Mouse (Mus musculus): ENCODE measurements at regions not wholly inside any gene's neighbourhood (a gene's known extent, or its start where the extent isn't known, plus 50 kb on each side); places are given as distances from the start of the nearest gene placed in this dataset.
A peak's percentile ranks its signal among the peaks of the same experiment; 100 is the strongest.

DNA sequence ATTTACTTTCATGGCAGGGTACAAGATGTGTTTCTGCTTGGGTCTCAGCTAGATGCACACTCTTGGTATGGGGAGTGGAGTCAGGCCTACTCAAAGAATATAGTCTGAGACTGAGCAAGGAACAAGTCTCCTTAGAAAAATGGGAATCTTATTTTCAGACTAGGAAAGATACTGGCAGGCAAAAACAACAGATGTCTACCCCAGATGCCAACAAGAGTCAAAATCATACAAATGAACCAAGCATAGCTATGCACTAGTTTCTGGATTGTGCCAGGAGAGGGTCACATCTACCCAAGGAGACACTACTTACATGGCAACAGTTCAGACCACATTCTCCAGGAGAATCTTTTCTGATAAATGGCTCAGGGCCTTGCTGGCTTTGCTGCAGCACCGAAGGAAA, 300.9 kb upstream of the Camk1g start:
- Histone ChIP-seq H3K4me3 (ENCODE audit: low read depth, low read length) (no peak overlapping the region), H3K9ac (ENCODE audit: low read length) (no peak overlapping the region), H3K4me1 (replicated peaks; ENCODE audit: control insufficient read depth, insufficient read depth, low read length) (no peaks in the 10 kb centered on the region), H3K36me3 (ENCODE audit: control insufficient read depth, insufficient read depth, low read length) (no peaks in the 10 kb centered on the region), H3K4me2 (ENCODE audit: low read depth, low read length, severe bottlenecking) (no peak overlapping the region), H3K9me3 (ENCODE audit: control insufficient read depth, low read length) (no peaks in the 10 kb centered on the region; the same call in 1 of the 2 replicates), H3K27me3 (ENCODE audit: control insufficient read depth, insufficient read depth, low read length) (no peaks in the 10 kb centered on the region), H3K27ac (ENCODE audit: low read depth, low read length) (no peak overlapping the region)
- ATAC-seq (replicated peaks; ENCODE audit: low FRiP score) (no peak), DNase-seq (ENCODE audit: low spot score) (no peak)
- 90% methylated on average over 1 of the region's 1 CpGs for WGBS

DNA sequence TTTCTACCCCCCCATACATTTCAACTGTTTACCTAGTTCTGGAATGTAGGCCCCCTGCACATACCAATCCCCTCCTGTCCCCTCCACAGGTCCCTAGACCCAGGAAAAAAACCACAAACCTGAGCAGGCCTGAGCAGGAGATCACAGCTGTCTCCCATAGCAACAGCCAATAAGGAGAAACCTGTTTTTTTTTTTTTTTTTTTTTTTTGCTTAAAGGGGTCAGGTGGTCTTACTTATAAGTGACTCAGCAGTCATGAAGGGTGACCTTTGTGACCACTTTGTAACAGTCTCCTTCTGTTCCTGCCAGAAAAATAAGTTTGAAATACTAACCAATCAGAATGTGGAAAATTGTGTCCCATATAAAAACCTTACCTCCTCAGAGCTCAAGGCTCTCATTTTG, 299.9 kb upstream of the Camk1g start:
- no peak for DNase-seq (ENCODE audit: low spot score)
- Histone ChIP-seq H3K4me3 (ENCODE audit: low read depth, low read length) (no peak overlapping the region), H3K4me2 (ENCODE audit: low read depth, low read length, severe bottlenecking) (no peak overlapping the region), H3K4me1 (replicated peaks; ENCODE audit: control insufficient read depth, insufficient read depth, low read length) (0 out of 2 replicates have a peak, but pooled peaks cover 4% of the 10 kb centered on the region), H3K27me3 (ENCODE audit: control insufficient read depth, insufficient read depth, low read length) (no peaks in the 10 kb centered on the region), H3K9me3 (ENCODE audit: control insufficient read depth, low read length) (no peaks in the 10 kb centered on the region; the same call in 1 of the 2 replicates), H3K27ac (ENCODE audit: low read depth, low read length) (no peak overlapping the region), H3K9ac (ENCODE audit: low read length) (no peak overlapping the region), H3K36me3 (ENCODE audit: control insufficient read depth, insufficient read depth, low read length) (no peaks in the 10 kb centered on the region)
- ATAC-seq (replicated peaks; ENCODE audit: low FRiP score): no peak

- Histone ChIP-seq H3K36me3 (ENCODE audit: control insufficient read depth, insufficient read depth, low read length) (no peaks in the 10 kb centered on the region), H3K4me2 (ENCODE audit: low read depth, low read length, severe bottlenecking) (no peak overlapping the region), H3K4me1 (replicated peaks; ENCODE audit: control insufficient read depth, insufficient read depth, low read length) (0 out of 2 replicates have a peak, but pooled peaks cover 5% of the 10 kb centered on the region), H3K9ac (ENCODE audit: low read length) (no peak overlapping the region), H3K9me3 (ENCODE audit: control insufficient read depth, low read length) (no peaks in the 10 kb centered on the region; the same call in 1 of the 2 replicates), H3K4me3 (ENCODE audit: low read depth, low read length) (no peak overlapping the region), H3K27ac (ENCODE audit: low read depth, low read length) (no peak overlapping the region), H3K27me3 (ENCODE audit: control insufficient read depth, insufficient read depth, low read length) (no peaks in the 10 kb centered on the region)
- ATAC-seq (replicated peaks; ENCODE audit: low FRiP score) (no peak), DNase-seq (ENCODE audit: low spot score) (no peak)
Observed at GRCm38 (mm10) chr1:193668841-193669240, 298.7 kb upstream of the Camk1g start.

DNA sequence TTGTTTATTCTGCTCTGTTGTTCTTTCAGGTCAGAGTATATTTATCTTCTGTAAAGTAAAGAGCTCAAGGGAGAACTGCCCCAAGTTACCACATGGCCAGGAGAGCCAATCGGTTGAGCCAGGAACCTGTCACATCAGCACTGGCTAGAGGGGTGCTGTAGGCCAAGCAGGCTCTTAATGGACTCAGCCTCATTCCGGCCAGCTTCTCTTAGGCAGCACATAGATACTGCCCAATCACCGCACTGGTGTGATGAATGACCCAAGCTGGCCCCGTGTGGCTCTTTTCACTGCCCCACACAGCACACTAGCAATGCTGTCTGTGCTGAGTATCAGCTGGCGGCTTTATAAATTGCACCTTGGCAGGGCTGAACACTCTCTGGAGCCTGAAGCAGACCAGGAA, 295.8 kb upstream of the Camk1g start:
- H3K36me3 ChIP-seq (ENCODE audit: control insufficient read depth, insufficient read depth, low read length): no peaks in the 10 kb centered on the region
- H3K4me1 ChIP-seq (replicated peaks; ENCODE audit: control insufficient read depth, insufficient read depth, low read length): peaks cover 14% of the 10 kb centered on the region; the same call in 1 of the 2 replicates
- H3K27ac ChIP-seq (ENCODE audit: low read depth, low read length): no peak overlapping the region
- no peaks in the 10 kb centered on the region for H3K27me3 ChIP-seq (ENCODE audit: control insufficient read depth, insufficient read depth, low read length)
- no peak overlapping the region for H3K4me3 ChIP-seq (ENCODE audit: low read depth, low read length)
- no peak overlapping the region for H3K4me2 ChIP-seq (ENCODE audit: low read depth, low read length, severe bottlenecking)
- ATAC-seq (replicated peaks; ENCODE audit: low FRiP score) (peak; percentile 40; the same call in 1 of the 2 replicates), DNase-seq (ENCODE audit: low spot score) (no peak)
- H3K9me3 ChIP-seq (ENCODE audit: control insufficient read depth, low read length): no peaks in the 10 kb centered on the region; the same call in 1 of the 2 replicates
- 37% methylated on average over 5 of the region's 5 CpGs for WGBS
- H3K9ac ChIP-seq (ENCODE audit: low read length): no peak overlapping the region

DNA sequence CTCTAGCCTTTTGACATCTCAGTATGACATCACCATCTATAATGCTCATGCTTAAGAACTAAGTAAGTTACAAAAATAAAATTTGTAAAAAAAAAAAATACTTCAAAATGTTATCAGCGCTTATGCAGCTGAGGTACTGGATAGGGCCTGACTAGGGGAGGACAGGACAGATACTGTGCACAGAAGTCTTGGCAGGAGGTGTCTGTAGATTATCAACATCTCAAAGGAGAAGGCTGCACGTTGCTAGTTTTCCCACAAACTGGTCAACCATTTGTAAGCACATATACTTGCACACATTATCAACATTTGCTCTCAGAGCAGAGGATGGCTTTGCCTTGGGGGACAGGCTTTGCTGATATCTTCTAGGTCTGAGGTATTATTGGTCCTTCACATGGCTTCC, 294.5 kb upstream of the Camk1g start:
- 89% methylated on average over 2 of the region's 2 CpGs for WGBS
- Histone ChIP-seq H3K9me3 (ENCODE audit: control insufficient read depth, low read length) (no peaks in the 10 kb centered on the region; the same call in 1 of the 2 replicates), H3K9ac (ENCODE audit: low read length) (no peak overlapping the region), H3K4me2 (ENCODE audit: low read depth, low read length, severe bottlenecking) (no peak overlapping the region), H3K27ac (ENCODE audit: low read depth, low read length) (no peak overlapping the region), H3K27me3 (ENCODE audit: control insufficient read depth, insufficient read depth, low read length) (no peaks in the 10 kb centered on the region), H3K36me3 (ENCODE audit: control insufficient read depth, insufficient read depth, low read length) (no peaks in the 10 kb centered on the region), H3K4me1 (replicated peaks; ENCODE audit: control insufficient read depth, insufficient read depth, low read length) (peaks cover 14% of the 10 kb centered on the region; the same call in 1 of the 2 replicates), H3K4me3 (ENCODE audit: low read depth, low read length) (no peak overlapping the region)
- no peak for ATAC-seq (replicated peaks; ENCODE audit: low FRiP score)
- no peak for DNase-seq (ENCODE audit: low spot score)

- no peak for ATAC-seq (replicated peaks; ENCODE audit: low FRiP score)
- 82% methylated on average over 3 of the region's 3 CpGs for WGBS
- no peak overlapping the region for H3K9ac ChIP-seq (ENCODE audit: low read length)
Observed at GRCm38 (mm10) chr1:193663587-193663986, 293.5 kb upstream of the Camk1g start.

GRCm38 (mm10) chr1:193662166-193662890, 292.2 kb upstream of the Camk1g start:
- ATAC-seq (replicated peaks; ENCODE audit: low FRiP score) (peak; percentile 23; the same call in 1 of the 2 replicates), DNase-seq (ENCODE audit: low spot score) (no peak)
- Histone ChIP-seq H3K4me3 (ENCODE audit: low read depth, low read length) (no peak overlapping the region), H3K27me3 (ENCODE audit: control insufficient read depth, insufficient read depth, low read length) (no peaks in the 10 kb centered on the region), H3K36me3 (ENCODE audit: control insufficient read depth, insufficient read depth, low read length) (no peaks in the 10 kb centered on the region), H3K27ac (ENCODE audit: low read depth, low read length) (no peak overlapping the region), H3K9me3 (ENCODE audit: control insufficient read depth, low read length) (no peaks in the 10 kb centered on the region), H3K4me2 (ENCODE audit: low read depth, low read length, severe bottlenecking) (no peak overlapping the region), H3K4me1 (replicated peaks; ENCODE audit: control insufficient read depth, insufficient read depth, low read length) (peaks cover 14% of the 10 kb centered on the region; the same call in 1 of the 2 replicates), H3K9ac (ENCODE audit: low read length) (no peak overlapping the region)
- 36% methylated on average over 3 of the region's 3 CpGs for WGBS

More at GRCm38 (mm10) chr1:193663587-193663986, 293.5 kb upstream of the Camk1g start:
- no peak overlapping the region for H3K4me2 ChIP-seq (ENCODE audit: low read depth, low read length, severe bottlenecking)
- no peak overlapping the region for H3K4me3 ChIP-seq (ENCODE audit: low read depth, low read length)
- no peaks in the 10 kb centered on the region for H3K9me3 ChIP-seq (ENCODE audit: control insufficient read depth, low read length)
- no peak for DNase-seq (ENCODE audit: low spot score)
- peaks cover 14% of the 10 kb centered on the region; the same call in 1 of the 2 replicates for H3K4me1 ChIP-seq (replicated peaks; ENCODE audit: control insufficient read depth, insufficient read depth, low read length)
- H3K27me3 ChIP-seq (ENCODE audit: control insufficient read depth, insufficient read depth, low read length): no peaks in the 10 kb centered on the region
- H3K27ac ChIP-seq (ENCODE audit: low read depth, low read length): no peak overlapping the region
- H3K36me3 ChIP-seq (ENCODE audit: control insufficient read depth, insufficient read depth, low read length): no peaks in the 10 kb centered on the region

GRCm38 (mm10) chr1:193661377-193661776, 291.3 kb upstream of the Camk1g start:
- peaks cover 14% of the 10 kb centered on the region; the same call in 1 of the 2 replicates for H3K4me1 ChIP-seq (replicated peaks; ENCODE audit: control insufficient read depth, insufficient read depth, low read length)
- no peak for ATAC-seq (replicated peaks; ENCODE audit: low FRiP score)
- H3K9me3 ChIP-seq (ENCODE audit: control insufficient read depth, low read length): no peaks in the 10 kb centered on the region
- no peak for DNase-seq (ENCODE audit: low spot score)
- no peak overlapping the region for H3K4me2 ChIP-seq (ENCODE audit: low read depth, low read length, severe bottlenecking)
- H3K27me3 ChIP-seq (ENCODE audit: control insufficient read depth, insufficient read depth, low read length): no peaks in the 10 kb centered on the region
- WGBS: 88% methylated on average over 4 of the region's 4 CpGs
- no peak overlapping the region for H3K4me3 ChIP-seq (ENCODE audit: low read depth, low read length)
- no peak overlapping the region for H3K27ac ChIP-seq (ENCODE audit: low read depth, low read length)
- no peak overlapping the region for H3K9ac ChIP-seq (ENCODE audit: low read length)
- H3K36me3 ChIP-seq (ENCODE audit: control insufficient read depth, insufficient read depth, low read length): no peaks in the 10 kb centered on the region

Measured in forebrain, embryonic 11.5 days (tissue).